Mouse (Mus musculus) left cerebral cortex, adult 11 months (tissue): ENCODE data around the gene E030018B13Rik.

Experiments
- DNase-seq: peaks from one replicate; pipeline ENCODE4 v3.0.0; 2022; ENCODE audit warnings: low spot score

The E030018B13Rik gene

DNA sequence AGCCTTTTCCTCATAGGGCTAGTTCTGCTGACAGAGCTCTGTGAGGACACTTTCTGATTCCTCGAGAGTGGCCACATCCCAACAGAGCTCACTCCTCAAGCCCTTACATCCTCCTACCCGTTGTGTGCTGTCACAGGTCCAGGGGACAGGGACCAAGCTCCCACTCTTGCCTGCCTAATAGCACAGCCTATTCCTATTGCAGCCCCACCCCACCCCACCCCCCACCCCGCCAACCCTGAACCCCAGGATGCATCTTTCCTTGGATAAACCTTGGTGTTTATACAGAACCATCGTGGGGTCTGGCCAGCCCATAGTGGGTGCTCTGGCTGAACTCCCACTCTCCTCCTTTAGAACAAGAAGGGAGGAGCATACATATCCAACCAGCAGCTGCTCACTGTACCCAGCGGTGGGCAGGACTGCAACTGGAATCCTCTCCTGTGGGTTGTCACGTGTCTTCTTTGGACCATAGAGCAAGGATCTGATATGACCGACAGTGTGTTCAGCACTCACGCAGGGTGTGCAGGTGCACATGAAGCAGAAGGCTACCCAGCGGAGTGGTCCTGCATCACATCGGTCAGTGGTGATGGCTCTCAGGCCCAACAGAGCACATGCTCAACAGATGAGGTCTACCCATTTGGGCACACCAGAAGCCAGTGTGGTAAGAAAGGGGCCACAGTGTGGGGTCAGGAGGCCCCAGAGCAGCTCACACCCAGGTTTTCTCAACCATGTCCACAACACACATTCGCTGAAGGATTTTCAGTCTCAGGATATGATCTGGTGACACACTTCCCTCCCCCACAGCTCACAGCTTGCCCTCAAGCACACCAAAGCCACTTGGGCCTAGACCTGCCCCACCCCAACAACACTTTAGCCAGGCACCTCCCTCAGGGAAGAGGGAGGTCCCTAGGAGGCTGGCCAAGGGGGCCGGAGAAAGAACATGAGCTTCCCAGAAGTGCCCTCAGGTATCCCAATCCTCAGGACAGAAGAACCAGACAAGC is 2.4 kb downstream of the E030018B13Rik start:
- DNase-seq = no peak

- no peak for DNase-seq
Observed at GRCm38 (mm10) chr7:63921909-63922562, 5.4 kb downstream of the E030018B13Rik start.

DNA sequence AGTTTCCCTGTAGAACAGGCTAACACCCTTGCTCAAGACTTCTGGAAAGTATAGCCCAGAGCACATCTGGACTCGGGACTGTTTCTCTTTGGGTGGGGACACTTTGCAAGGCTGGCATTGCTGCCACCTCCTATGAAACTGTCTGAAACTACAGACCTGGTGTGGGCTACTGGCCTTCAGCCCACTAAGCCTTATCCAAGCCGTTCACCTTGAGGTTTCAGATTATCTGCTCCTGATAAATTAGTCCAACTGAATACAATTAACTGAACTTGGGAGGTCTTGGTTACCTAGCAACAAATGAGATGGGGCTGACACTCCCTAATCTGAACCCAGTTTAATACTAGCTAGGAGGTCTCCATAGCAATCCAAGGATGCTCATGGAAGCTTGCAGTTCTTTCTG is 5.9 kb downstream of the E030018B13Rik start:
- no peak for DNase-seq

GRCm38 (mm10) chr7:63922975-63923374 is 6.3 kb downstream of the E030018B13Rik start:
- DNase-seq = no peak

GRCm38 (mm10) chr7:63924151-63924550 is 7.5 kb downstream of the E030018B13Rik start:
- no peak for DNase-seq

GRCm38 (mm10) chr7:63924747-63925412 is 8.2 kb downstream of the E030018B13Rik start:
- DNase-seq = peak; percentile 77

DNA sequence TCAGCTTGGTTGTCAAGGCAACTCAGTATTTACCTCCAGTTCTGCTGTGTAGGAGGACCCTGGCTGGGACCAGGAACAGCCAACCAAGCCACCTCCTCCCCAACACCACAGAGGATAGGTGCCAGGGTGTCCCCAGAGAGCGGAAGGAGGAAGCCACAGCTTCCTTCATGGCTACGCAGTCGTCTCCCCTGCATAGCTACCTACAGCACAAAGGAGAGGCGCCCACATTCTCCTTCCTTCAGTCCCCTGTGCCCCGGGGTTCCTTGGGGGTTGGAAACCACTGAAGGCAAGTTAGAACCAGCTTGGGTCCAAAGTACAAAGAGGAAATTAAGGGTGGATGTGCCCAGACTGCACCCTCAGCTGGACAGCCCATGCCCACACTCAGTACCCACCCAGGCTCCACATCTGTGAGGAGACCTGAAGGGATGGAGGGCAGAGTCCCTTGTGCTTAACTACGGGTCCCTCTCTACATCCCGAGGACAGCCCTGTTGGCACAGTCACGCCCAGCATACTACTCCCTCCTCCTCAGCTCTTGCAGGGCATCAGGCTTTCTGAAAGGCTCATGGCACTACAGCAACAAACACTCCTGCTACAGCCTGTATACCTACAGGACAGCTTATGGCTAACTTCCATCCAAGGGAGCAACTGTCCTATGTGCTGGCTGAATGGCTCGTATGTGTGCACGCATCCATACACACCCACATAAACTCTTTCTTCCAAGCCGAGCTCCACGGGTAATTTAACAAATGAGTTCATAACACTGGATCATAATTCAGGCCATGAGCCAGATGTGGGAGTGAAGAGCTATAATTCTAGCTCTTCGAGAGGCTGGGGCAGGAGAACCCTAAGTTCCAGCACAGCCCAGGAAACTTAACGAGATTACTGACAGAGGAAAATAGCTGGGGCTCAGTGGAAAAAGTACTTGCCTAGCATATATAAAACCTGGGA is 9.0 kb downstream of the E030018B13Rik start:
- peak; percentile 75 for DNase-seq

GRCm38 (mm10) chr7:63926492-63926891 is 9.8 kb downstream of the E030018B13Rik start:
- DNase-seq = no peak

DNA sequence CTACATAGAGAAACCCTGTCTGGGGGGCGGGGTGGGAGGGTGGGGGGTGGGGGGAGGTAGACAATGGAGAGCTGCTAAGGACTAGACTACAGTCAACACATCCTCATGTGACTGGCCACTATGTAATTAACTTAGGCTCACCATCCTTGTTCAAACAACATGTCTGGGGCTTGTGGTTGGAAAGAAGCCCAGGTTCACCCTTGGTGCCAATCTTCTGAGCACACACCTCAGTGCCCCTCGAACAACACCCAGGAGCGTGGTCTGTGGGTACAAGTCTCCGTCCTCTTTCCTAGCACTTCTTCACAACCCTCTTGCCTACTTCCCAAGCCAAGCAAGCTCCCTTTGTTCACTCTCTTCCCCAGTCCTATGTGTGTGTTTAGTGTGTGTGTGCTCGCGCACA is 10.5 kb downstream of the E030018B13Rik start:
- no peak for DNase-seq

- no peak for DNase-seq
Observed at GRCm38 (mm10) chr7:63929080-63929479, 12.4 kb downstream of the E030018B13Rik start.

GRCm38 (mm10) chr7:63930132-63930531 is 13.5 kb downstream of the E030018B13Rik start:
- DNase-seq = no peak

- DNase-seq = no peak
Observed at GRCm38 (mm10) chr7:63930766-63931165, 14.1 kb downstream of the E030018B13Rik start.

DNA sequence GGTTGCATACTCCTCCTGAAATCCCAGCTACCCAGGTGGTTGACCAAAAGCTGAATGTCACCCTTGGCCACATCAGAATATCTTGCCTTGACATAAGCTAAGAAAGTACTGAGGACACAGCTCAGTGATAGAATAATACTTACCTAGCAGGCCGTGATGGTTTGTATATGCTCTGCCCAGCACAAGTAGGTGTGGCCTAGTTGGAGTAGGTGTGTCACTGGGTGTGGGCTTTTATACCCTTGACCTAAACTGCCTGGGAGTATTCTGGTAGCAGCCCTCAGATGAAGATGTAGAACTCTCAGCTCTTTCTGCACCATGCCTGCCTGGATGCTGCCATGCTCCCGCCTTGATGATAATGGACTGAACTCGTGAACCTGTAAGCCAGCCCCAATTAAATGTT is 15.8 kb downstream of the E030018B13Rik start:
- no peak for DNase-seq

DNA sequence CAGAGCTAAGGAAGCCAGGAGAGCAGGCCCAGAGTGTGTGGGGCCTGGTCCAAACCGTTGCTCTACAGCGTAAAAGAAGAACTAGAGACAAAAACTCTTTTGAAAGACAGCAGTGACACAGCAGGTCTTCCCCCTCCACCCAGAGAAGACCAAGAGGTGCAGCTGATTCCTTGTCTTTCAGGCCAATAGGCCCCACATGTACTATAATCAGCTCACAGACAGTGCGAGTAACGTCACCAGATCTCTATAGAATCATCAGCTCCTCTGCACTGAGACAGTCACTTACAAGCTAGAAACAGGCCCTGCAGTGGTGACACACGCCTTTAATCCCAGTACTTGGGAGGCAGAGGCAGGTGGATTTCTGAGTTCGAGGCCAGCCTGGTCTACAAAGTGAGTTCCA is 17.2 kb downstream of the E030018B13Rik start:
- no peak for DNase-seq

GRCm38 (mm10) chr7:63934530-63934929 is 17.9 kb downstream of the E030018B13Rik start:
- DNase-seq = no peak

DNA sequence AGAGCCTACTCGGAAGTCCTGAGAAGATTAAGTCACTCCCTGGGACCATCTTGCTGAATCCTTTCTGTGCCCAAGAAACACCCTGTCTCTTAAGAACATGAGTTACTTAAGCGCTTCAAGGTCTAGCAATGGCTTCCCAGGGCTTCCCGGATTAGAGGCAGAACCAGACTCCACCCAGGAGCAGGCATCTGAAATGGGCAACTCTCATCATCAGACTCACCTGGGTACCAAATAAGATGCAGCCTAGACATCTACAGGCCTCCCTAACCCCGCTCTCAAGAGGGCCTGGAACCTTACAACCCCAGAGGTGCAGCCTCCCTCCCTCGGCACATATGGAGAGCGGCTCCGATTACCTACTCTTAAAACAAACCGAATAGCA is 19.1 kb downstream of the E030018B13Rik start:
- DNase-seq = no peak

GRCm38 (mm10) chr7:63936188-63936985 is 19.7 kb downstream of the E030018B13Rik start:
- no peak for DNase-seq

DNA sequence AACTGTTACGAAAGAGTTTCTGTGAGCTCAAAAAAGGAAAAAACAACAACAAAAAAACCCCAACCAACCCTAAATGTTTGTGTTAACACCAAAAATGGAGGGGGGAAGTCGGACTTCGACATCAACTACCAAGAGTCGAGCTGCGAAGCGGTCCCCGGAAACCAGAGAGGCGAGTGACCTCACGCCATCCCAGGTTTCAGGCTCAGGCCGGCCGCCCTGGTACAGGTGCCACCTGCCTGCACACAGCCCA is 20.3 kb downstream of the E030018B13Rik start:
- DNase-seq = no peak

GRCm38 (mm10) chr7:63937236-63938065 is 20.8 kb downstream of the E030018B13Rik start:
- DNase-seq = no peak
